Mouse (Mus musculus): ENCODE data around the gene Ppp6r3. TPM values are rescaled to one million over a fixed set of nuclear protein-coding genes. Genes with fewer than 3 reads are reported as not detected.

Gene Ppp6r3
- polyA plus RNA-seq (2015; fragmentation: Nextera tagmentation; extraction: Ambion mirVana): 55.7 and 65.4 TPM in 2 replicates

GRCm38 (mm10) chr19:3575632-3576384 lies at the start of gene Ppp6r3:
Gene Ppp6r3 (minus strand): TSS chr19:3575749.
- Histone ChIP-seq H3K9ac (peak within 1 kb of the TSS; percentile 73), H3K9me3 (no peaks in the 10 kb centered on the region), H3K4me3 (peak within 1 kb of the TSS; percentile 87), H3K4me1 (peaks cover 24% of the 10 kb centered on the region), H3K4me2 (peak within 1 kb of the TSS; percentile 61), H3K36me3 (replicated peaks) (no peaks in the 10 kb centered on the region), H3K27me3 (replicated peaks) (no peaks in the 10 kb centered on the region), H3K27ac (peak within 1 kb of the TSS; percentile 93)
- WGBS: under 1% methylated on average over 50 of the region's 51 CpGs
- peak; percentile 97 for ATAC-seq (replicated peaks)

DNA sequence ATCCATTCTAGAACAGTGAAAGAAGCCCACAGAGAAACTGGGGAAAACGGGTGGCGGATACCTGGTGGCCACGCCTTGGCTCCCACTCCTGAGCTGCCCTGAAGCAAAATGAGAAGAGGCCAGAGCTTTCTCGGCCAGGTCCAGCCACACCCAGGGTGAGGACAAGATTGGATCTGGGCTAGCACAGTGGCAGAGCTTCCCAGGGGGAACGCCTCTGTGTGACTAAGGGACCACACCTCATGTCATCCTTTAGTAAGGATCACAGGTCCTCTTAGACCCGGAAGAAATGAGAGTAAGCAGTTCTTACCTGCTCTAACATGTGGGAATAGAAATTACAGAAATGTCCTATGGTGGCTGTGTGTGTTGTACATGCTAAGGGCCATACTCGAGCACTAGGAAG lies 49.6 kb upstream of the Ppp6r3 start:
- ATAC-seq (replicated peaks): no peak
- no peak overlapping the region for H3K4me3 ChIP-seq
- H3K27me3 ChIP-seq (replicated peaks): no peaks in the 10 kb centered on the region
- 94% methylated on average over 7 of the region's 7 CpGs for WGBS
- H3K9me3 ChIP-seq: no peaks in the 10 kb centered on the region
- H3K4me1 ChIP-seq: no peaks in the 10 kb centered on the region
- H3K9ac ChIP-seq: no peak overlapping the region
- no peaks in the 10 kb centered on the region for H3K36me3 ChIP-seq (replicated peaks)
- H3K27ac ChIP-seq: no peak overlapping the region
- no peak overlapping the region for H3K4me2 ChIP-seq

DNA sequence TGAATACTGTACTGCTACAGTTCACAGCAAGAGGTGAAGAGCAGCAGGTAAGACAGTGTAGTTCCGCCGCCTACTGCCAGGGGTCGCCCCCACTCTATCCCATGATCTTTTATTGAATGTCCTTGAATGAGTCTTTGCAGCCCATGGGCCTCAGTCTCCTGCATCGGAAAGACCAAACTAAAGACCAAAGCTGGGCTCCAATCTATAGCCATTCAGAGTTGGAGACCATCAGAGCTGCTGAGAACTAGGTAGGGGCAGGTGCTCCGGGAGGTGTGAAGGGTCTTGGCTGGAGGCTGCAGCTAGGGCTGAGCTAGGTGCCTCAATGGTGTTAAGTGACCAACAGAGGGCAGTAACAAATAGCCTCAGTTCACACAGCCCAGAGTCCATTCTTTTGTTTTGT lies 48.3 kb upstream of the Ppp6r3 start:
- Histone ChIP-seq H3K27me3 (replicated peaks) (no peaks in the 10 kb centered on the region), H3K9ac (no peak overlapping the region), H3K36me3 (replicated peaks) (peaks cover 10% of the 10 kb centered on the region), H3K27ac (no peak overlapping the region), H3K4me2 (no peak overlapping the region), H3K4me3 (no peak overlapping the region), H3K9me3 (no peaks in the 10 kb centered on the region; the same call in 1 of the 2 replicates), H3K4me1 (no peaks in the 10 kb centered on the region)
- ATAC-seq (replicated peaks): no peak
- 76% methylated on average over 5 of the region's 5 CpGs for WGBS

DNA sequence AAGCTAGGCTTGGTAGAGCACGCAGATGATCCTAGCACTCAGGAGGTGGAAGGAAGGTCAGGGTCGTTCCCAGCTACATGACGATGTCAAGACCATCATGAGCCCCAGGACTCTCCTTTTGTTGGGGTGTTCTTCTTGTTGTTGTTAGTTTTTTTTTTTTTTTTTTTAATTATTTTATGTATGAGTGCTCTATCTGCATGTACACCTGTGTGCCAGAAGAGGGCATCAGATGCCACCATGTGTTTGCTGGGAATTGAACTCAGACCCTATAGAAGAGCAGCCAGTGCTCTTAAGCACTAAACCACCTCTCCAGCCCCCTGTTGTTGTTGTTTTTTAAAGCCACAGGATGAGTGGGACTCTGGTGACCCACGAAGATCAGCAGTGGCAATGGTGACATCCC lies 47.7 kb upstream of the Ppp6r3 start:
- over 99% methylated on average over 4 of the region's 4 CpGs for WGBS
- H3K36me3 ChIP-seq (replicated peaks): peaks cover 12% of the 10 kb centered on the region
- no peak overlapping the region for H3K27ac ChIP-seq
- no peak overlapping the region for H3K4me3 ChIP-seq
- H3K4me1 ChIP-seq: no peaks in the 10 kb centered on the region
- ATAC-seq (replicated peaks): no peak
- H3K9me3 ChIP-seq: no peaks in the 10 kb centered on the region; the same call in 1 of the 2 replicates
- no peaks in the 10 kb centered on the region for H3K27me3 ChIP-seq (replicated peaks)
- H3K4me2 ChIP-seq: no peak overlapping the region
- H3K9ac ChIP-seq: no peak overlapping the region

DNA sequence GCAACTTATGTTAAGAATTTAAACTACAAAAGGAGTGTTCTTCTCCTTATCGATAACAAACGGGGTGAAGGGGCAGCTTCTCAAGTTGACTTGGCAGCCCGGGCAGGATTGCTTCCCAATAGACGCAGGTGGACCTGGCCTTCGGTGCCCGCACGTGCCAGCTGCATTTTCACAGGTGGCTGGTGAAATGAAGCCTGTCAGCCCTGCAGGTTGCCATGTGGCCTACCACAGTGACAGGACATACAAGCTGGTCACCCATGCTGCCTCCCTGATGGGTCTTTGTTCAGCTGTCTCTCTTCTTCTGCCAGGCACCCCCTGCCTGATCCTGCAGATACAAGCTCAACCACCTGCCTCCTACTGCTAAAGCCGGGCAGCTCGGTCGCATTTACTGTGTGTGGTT lies 45.3 kb upstream of the Ppp6r3 start:
- Histone ChIP-seq H3K27ac (no peak overlapping the region), H3K4me2 (no peak overlapping the region), H3K4me3 (no peak overlapping the region), H3K9me3 (no peaks in the 10 kb centered on the region; the same call in 1 of the 2 replicates), H3K27me3 (replicated peaks) (no peaks in the 10 kb centered on the region), H3K36me3 (replicated peaks) (peaks cover 12% of the 10 kb centered on the region), H3K4me1 (no peaks in the 10 kb centered on the region), H3K9ac (no peak overlapping the region)
- 96% methylated on average over 10 of the region's 10 CpGs for WGBS
- ATAC-seq (replicated peaks): no peak

- Histone ChIP-seq H3K4me2 (no peak overlapping the region), H3K27ac (no peak overlapping the region), H3K9me3 (no peaks in the 10 kb centered on the region; the same call in 1 of the 2 replicates), H3K4me3 (no peak overlapping the region), H3K36me3 (replicated peaks) (peaks cover 12% of the 10 kb centered on the region), H3K9ac (no peak overlapping the region), H3K4me1 (no peaks in the 10 kb centered on the region), H3K27me3 (replicated peaks) (no peaks in the 10 kb centered on the region)
- ATAC-seq (replicated peaks): no peak
- 83% methylated on average over 2 of the region's 2 CpGs for WGBS
Observed at GRCm38 (mm10) chr19:3619359-3619758, 43.8 kb upstream of the Ppp6r3 start.

DNA sequence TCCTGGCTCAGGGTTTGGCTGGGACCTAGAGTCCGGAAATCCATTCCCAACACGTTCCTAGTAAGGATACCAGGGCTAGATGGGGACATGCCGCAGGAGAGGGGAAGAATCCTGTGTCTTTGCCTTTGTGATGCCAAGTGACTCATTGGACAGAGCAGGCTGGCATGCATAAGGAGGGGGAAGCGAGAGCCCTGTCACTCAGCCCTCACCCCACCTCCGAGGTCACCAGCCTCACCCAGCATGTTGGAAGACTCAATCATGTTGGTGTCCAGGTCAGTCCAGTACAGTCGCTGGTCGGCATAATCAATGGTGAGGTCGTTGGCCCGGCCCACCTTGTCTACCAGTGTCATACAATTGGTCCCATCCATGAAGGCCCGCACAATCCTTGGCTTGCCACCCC lies 38.4 kb upstream of the Ppp6r3 start:
- Histone ChIP-seq H3K4me3 (no peak overlapping the region), H3K4me2 (no peak overlapping the region), H3K9me3 (no peaks in the 10 kb centered on the region), H3K27ac (no peak overlapping the region), H3K36me3 (replicated peaks) (0 out of 2 replicates have a peak, but pooled peaks cover 7% of the 10 kb centered on the region), H3K27me3 (replicated peaks) (no peaks in the 10 kb centered on the region), H3K9ac (no peak overlapping the region), H3K4me1 (no peaks in the 10 kb centered on the region)
- ATAC-seq (replicated peaks): no peak
- WGBS: 96% methylated on average over 10 of the region's 10 CpGs

DNA sequence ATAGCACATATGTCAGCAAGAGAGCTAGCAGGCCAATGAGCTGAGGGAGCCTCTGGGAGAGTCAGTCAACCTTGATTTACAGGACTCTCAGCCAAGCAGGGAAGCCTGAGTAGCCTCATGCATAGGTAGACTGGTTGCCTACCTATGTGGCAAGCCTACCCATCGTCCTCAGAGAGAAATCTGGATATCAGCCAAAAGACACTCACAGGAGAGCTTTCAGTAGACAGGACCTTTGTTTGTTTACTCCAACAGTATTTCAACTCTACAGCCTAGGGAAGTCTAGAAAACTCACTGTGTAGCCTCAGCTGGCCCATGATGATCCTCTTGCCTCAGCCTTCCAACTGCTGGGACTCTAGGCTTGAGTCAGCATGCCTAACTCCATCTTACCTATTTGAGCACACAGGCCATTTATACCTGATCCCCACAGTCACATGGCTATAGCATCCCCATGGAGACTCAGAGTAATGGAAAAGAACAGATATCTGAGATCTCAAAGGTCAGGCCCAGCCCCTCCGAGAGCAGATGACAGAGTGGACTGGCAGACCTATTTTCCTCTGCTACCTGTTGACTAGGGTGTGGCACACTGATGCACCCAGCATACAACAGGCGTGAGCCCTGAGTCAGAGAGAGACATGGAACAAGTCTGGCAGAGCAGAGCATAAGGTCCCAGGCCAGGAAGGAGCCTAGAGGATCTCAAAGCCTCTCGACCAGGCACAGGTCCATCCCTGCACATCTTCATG lies 37.2 kb upstream of the Ppp6r3 start:
- 88% methylated on average over 4 of the region's 4 CpGs for WGBS
- ATAC-seq (replicated peaks): no peak

DNA sequence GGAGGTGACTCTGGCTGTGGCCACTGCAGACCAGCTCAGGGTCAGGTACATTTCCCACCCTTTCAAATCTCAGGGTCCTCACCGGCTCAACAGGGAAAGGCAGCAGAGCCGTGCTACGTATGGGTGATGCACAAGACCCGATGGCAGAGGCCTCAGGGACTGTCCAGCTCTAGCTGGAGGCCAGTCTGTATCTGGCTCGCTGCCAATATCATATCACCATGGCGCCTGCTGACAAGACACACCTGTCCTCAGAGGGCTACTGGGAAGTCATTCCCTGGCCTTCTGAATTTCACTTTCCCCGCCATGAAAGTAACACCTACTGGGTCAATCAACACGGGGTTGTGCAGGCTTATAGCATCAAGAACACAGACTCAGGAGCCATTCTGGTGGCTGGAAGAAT lies 36.2 kb upstream of the Ppp6r3 start:
- 92% methylated on average over 8 of the region's 8 CpGs for WGBS
- H3K9ac ChIP-seq: no peak overlapping the region
- H3K27me3 ChIP-seq (replicated peaks): no peaks in the 10 kb centered on the region
- H3K4me3 ChIP-seq: no peak overlapping the region
- no peak overlapping the region for H3K27ac ChIP-seq
- no peak for ATAC-seq (replicated peaks)
- H3K4me1 ChIP-seq: no peaks in the 10 kb centered on the region
- H3K36me3 ChIP-seq (replicated peaks): 0 out of 2 replicates have a peak, but pooled peaks cover 3% of the 10 kb centered on the region
- H3K9me3 ChIP-seq: no peaks in the 10 kb centered on the region
- H3K4me2 ChIP-seq: no peak overlapping the region

More for the DNA sequence above, 37.2 kb upstream of the Ppp6r3 start:
- Histone ChIP-seq H3K9me3 (no peaks in the 10 kb centered on the region), H3K9ac (no peak overlapping the region), H3K4me1 (no peaks in the 10 kb centered on the region), H3K27me3 (replicated peaks) (no peaks in the 10 kb centered on the region), H3K27ac (no peak overlapping the region), H3K4me2 (no peak overlapping the region), H3K36me3 (replicated peaks) (0 out of 2 replicates have a peak, but pooled peaks cover 3% of the 10 kb centered on the region), H3K4me3 (no peak overlapping the region)

DNA sequence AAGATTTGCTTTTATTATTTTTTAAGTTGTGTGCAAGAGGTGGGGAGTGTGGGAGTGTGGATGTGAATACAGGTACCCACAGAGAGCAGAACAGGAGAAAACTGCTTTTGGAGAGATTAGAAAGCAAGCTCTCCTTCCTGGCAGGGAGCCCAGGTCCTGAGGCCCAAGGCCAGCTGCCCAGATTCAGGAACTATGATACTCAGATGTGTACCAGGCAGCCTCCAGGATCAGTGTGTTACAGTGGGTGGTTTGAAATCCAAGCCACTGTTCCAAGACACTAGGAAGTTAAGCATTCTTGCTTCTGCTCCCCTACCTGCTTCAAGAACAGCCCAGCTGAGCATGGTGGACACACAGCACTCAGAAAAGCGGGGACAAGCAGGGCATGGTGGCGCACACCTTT lies 35.3 kb upstream of the Ppp6r3 start:
- no peak for ATAC-seq (replicated peaks)
- H3K27me3 ChIP-seq (replicated peaks): no peaks in the 10 kb centered on the region
- H3K4me1 ChIP-seq: no peaks in the 10 kb centered on the region
- H3K4me3 ChIP-seq: no peak overlapping the region
- no peak overlapping the region for H3K4me2 ChIP-seq
- 98% methylated on average over 2 of the region's 2 CpGs for WGBS
- no peak overlapping the region for H3K27ac ChIP-seq
- no peak overlapping the region for H3K9ac ChIP-seq
- H3K9me3 ChIP-seq: no peaks in the 10 kb centered on the region
- 0 out of 2 replicates have a peak, but pooled peaks cover 3% of the 10 kb centered on the region for H3K36me3 ChIP-seq (replicated peaks)

DNA sequence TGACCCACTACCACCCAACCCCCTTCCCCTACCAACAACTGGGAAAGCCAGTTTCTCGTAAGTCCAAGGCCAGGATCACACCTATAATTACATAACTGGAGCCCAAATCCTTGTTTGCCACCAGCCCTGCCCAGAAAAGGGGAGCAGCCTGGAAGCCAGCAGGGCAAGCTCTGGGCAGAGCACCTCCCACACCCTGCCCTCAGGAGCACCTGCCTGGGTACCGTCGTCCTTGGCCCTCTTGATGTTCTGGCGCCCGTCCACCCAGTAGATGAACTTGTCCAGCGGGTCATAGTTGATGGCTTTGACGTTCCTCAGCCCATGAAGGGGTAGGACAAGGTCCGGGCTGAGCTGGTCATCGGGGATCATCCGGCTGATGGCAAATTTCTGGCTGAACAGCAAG lies 34.3 kb upstream of the Ppp6r3 start:
- 90% methylated on average over 10 of the region's 10 CpGs for WGBS
- Histone ChIP-seq H3K9me3 (no peaks in the 10 kb centered on the region), H3K27ac (no peak overlapping the region), H3K9ac (no peak overlapping the region), H3K4me3 (no peak overlapping the region), H3K4me1 (no peaks in the 10 kb centered on the region), H3K36me3 (replicated peaks) (0 out of 2 replicates have a peak, but pooled peaks cover 3% of the 10 kb centered on the region), H3K4me2 (no peak overlapping the region), H3K27me3 (replicated peaks) (no peaks in the 10 kb centered on the region)
- ATAC-seq (replicated peaks): no peak

- Histone ChIP-seq H3K4me2 (no peak overlapping the region), H3K4me1 (no peaks in the 10 kb centered on the region), H3K9ac (no peak overlapping the region), H3K36me3 (replicated peaks) (no peaks in the 10 kb centered on the region), H3K9me3 (no peaks in the 10 kb centered on the region), H3K4me3 (no peak overlapping the region), H3K27me3 (replicated peaks) (no peaks in the 10 kb centered on the region), H3K27ac (no peak overlapping the region)
- ATAC-seq (replicated peaks): no peak
- 93% methylated on average over 5 of the region's 5 CpGs for WGBS
Observed at GRCm38 (mm10) chr19:3594316-3594715, 18.8 kb upstream of the Ppp6r3 start.
